Mouse (Mus musculus) CD4-positive, CD25-positive, alpha-beta regulatory T cell, adult 4 months (primary cell): ENCODE data around the gene Acvr2a. TPM values are rescaled to one million over a fixed set of nuclear protein-coding genes. Genes with fewer than 3 reads are reported as not detected.

Experiments
- ATAC-seq: one replicate; pipeline ENCODE4 v1.8.0; 2017
- polyA plus RNA-seq, 2 experiments: library from polyadenylated mRNA; unstranded; fragments of 100-300 nt; shearing (Covaris generic); gene quantifications; one replicate each; pipeline ENCODE4 v1.2.1; 2017

Gene Acvr2a
- polyA plus RNA-seq, 2 experiments from 2014 or later: 1.4 to 1.8 TPM

GRCm38 (mm10) chr2:48868199-48868913 is 54.4 kb downstream of the Acvr2a start:
- ATAC-seq: no peak

GRCm38 (mm10) chr2:48885945-48886344 is 72.0 kb downstream of the Acvr2a start:
- ATAC-seq: peak; percentile 89

- ATAC-seq: no peak
Observed at GRCm38 (mm10) chr2:48895186-48895585, 81.3 kb downstream of the Acvr2a start.

- ATAC-seq: peak; percentile 87
Observed at GRCm38 (mm10) chr2:48908866-48909265, 95.0 kb downstream of the Acvr2a start.

- no peak for ATAC-seq
Observed at GRCm38 (mm10) chr2:48914185-48914584, 100.3 kb downstream of the Acvr2a start.

- ATAC-seq: no peak
Observed at GRCm38 (mm10) chr2:48915832-48916231, 101.9 kb downstream of the Acvr2a start.

- ATAC-seq: peak; percentile 63
Observed at GRCm38 (mm10) chr2:48935058-48935457, 121.1 kb downstream of the Acvr2a start.

GRCm38 (mm10) chr2:48947761-48948160 is 133.9 kb downstream of the Acvr2a start:
- ATAC-seq: no peak

GRCm38 (mm10) chr2:48948841-48949584 is 135.1 kb downstream of the Acvr2a start, which contains the start of gene Mbd5:
Gene Mbd5, plus strand, starts transcription at chr2:48949508.
- peak; percentile 91 for ATAC-seq

GRCm38 (mm10) chr2:48949743-48950251 is 135.9 kb downstream of the Acvr2a start:
- ATAC-seq: peak; percentile 12

- ATAC-seq: no peak
Observed at GRCm38 (mm10) chr2:48950252-48950315, 136.2 kb downstream of the Acvr2a start, which contains the start of gene Orc4. Gene Orc4, minus strand, starts transcription at chr2:48950277.

GRCm38 (mm10) chr2:48950316-48950880 is 136.5 kb downstream of the Acvr2a start:
- no peak for ATAC-seq

Other genes with a start within 250 kb of the Acvr2a start
- gene Mbd5, start 135.4 kb downstream of the Acvr2a start, polyA plus RNA-seq: 10 to 100 TPM; 25.0 to 29.3 TPM
- gene Orc4, start 136.2 kb downstream of the Acvr2a start, polyA plus RNA-seq: 100 to 1,000 TPM in 1 of 2 experiments, 10 to 100 TPM in 1; 98.5 to 124 TPM